Mouse (Mus musculus) left cerebral cortex, adult 8-10 months (tissue): ENCODE data around the gene Nectin1. TPM values are rescaled to one million over a fixed set of nuclear protein-coding genes. Genes with fewer than 3 reads are reported as not detected.

ENCODE experiments used
- DNase-seq, 2 experiments: peaks; one replicate each; pipeline ENCODE4 v3.0.0; 2022; ENCODE audit warnings: low spot score in 2 of 2
- total RNA-seq, 4 experiments: library from RNA; stranded (reverse); gene quantifications; 2 replicates each; pipeline ENCODE4 v1.2.4; 2022

The Nectin1 gene
- total RNA-seq, 4 experiments from 2014 or later, result 53.8 to 66.5 (median 60.4) TPM

- DNase-seq, result no peak
Observed at GRCm38 (mm10) chr9:43738480-43739084, 5.2 kb upstream of the Nectin1 start.

GRCm38 (mm10) chr9:43741277-43741676 is 2.5 kb upstream of the Nectin1 start:
- no peak for DNase-seq

GRCm38 (mm10) chr9:43742066-43742465 is 1.7 kb upstream of the Nectin1 start:
- no peak for DNase-seq

GRCm38 (mm10) chr9:43742902-43743646 is 710 bp upstream of the Nectin1 start:
- DNase-seq, result no peak

GRCm38 (mm10) chr9:43744138-43744981 is 576 bp downstream of the Nectin1 start:
- DNase-seq, result no peak

- DNase-seq, result no peak
Observed at GRCm38 (mm10) chr9:43745051-43745792, 1.4 kb downstream of the Nectin1 start.

- no peak for DNase-seq
Observed at GRCm38 (mm10) chr9:43745951-43746703, 2.3 kb downstream of the Nectin1 start.

GRCm38 (mm10) chr9:43747710-43748109 is 3.9 kb downstream of the Nectin1 start:
- DNase-seq, result no peak

GRCm38 (mm10) chr9:43748519-43748918 is 4.7 kb downstream of the Nectin1 start:
- DNase-seq, result no peak

- no peak for DNase-seq
Observed at GRCm38 (mm10) chr9:43750053-43750452, 6.3 kb downstream of the Nectin1 start.

GRCm38 (mm10) chr9:43751111-43751510 is 7.3 kb downstream of the Nectin1 start:
- no peak for DNase-seq

GRCm38 (mm10) chr9:43753481-43753880 is 9.7 kb downstream of the Nectin1 start:
- DNase-seq, result no peak

GRCm38 (mm10) chr9:43754083-43754482 is 10.3 kb downstream of the Nectin1 start:
- DNase-seq, result no peak

- DNase-seq, result no peak
Observed at GRCm38 (mm10) chr9:43754768-43755197, 11.0 kb downstream of the Nectin1 start.

GRCm38 (mm10) chr9:43755464-43755863 is 11.7 kb downstream of the Nectin1 start:
- DNase-seq, result no peak

- no peak for DNase-seq
Observed at GRCm38 (mm10) chr9:43755928-43756327, 12.1 kb downstream of the Nectin1 start.

- DNase-seq, result no peak
Observed at GRCm38 (mm10) chr9:43757225-43757624, 13.4 kb downstream of the Nectin1 start.

GRCm38 (mm10) chr9:43757972-43758965 is 14.5 kb downstream of the Nectin1 start:
- no peak for DNase-seq

- DNase-seq, result no peak
Observed at GRCm38 (mm10) chr9:43760078-43760477, 16.3 kb downstream of the Nectin1 start.
